Mouse (Mus musculus) lung, postnatal 4 days (tissue): ENCODE data around the gene Vmn1r75.

Source experiments
- DNase-seq, 2 experiments: peaks; one replicate each; pipeline ENCODE4 v3.0.0; 2021

Gene Vmn1r75

DNA sequence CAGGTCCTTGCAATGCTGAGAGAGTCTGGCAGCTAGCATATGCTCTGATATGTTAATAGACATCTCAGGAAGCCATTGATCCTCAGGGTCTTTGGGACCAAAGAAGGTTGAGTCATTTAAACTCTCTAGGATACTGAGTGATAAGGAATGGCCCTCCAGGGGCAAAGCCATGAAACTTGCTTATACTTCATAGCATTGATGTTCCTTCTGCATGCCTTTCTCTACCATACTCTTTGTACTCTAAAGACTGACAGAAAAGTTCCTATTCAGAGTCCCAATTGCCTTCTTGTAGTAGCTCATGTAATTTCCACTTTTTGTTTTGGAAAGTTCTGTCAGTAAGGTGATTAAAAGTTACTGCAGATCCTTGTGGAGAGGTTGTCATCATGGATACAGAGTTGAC, at the start of gene Vmn1r75:
TSS of gene Vmn1r75 (plus strand) at position 301 of the 400 bp plus-strand sequence.
- DNase-seq: no peak

DNA sequence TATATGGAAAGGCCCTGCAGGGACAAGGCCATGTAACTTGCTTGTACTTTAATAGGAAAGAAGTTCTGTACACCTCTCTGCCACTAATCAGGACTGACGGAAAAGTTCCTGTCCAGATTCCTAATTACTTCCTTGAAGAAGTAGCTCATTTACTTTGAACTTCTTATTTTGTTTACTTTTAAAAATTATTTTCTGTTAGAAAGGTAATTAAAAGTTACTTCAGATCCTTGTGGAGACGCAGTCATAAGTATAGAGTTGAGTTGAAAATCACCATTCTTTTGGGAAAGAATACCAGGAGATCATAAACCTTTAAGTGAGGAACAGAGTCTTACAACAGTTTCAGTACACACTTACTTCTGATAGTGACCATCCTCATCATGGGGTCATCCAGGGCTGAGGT, 40.8 kb upstream of the Vmn1r75 start, which contains the start of gene Vmn1r74:
TSS of gene Vmn1r74 (plus strand) at position 301 of the 400 bp plus-strand sequence.
- DNase-seq: no peak
